Mouse (Mus musculus) effector memory CD4-positive, alpha-beta T cell, adult 5 months (primary cell): ENCODE data around the gene Sbk3. TPM values are rescaled to one million over a fixed set of nuclear protein-coding genes. Genes with fewer than 3 reads are reported as not detected.

Experiments
- polyA plus RNA-seq: library from polyadenylated mRNA; unstranded; fragments of 100-300 nt; shearing (Covaris generic); gene quantifications from one replicate; pipeline ENCODE4 v1.2.1, GENCODE M21; 2017

The Sbk3 gene
- not detected for polyA plus RNA-seq

DNA sequence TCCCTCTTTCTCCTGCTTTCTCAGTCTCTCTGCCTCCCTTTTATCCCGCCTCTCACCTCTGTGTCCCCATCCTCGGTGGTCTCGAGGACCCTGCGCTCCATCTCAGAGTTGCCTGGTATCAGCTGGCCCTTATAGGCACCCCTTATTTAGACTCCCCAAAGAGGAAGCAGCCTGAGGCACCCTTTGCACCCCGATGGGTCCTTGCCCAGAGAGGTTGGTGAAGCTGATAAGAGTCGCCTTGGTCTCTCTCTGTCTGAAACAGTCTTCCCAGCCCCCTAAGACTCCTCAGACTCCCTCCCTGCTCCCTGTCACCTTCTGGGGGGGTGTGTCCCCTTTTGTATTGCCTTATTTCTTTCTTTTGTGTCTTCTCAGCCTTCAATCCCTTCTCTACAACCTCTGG, at the start of gene Sbk3:
TSS of gene Sbk3 (minus strand) at position 101 of the 400 bp plus-strand sequence.

DNA sequence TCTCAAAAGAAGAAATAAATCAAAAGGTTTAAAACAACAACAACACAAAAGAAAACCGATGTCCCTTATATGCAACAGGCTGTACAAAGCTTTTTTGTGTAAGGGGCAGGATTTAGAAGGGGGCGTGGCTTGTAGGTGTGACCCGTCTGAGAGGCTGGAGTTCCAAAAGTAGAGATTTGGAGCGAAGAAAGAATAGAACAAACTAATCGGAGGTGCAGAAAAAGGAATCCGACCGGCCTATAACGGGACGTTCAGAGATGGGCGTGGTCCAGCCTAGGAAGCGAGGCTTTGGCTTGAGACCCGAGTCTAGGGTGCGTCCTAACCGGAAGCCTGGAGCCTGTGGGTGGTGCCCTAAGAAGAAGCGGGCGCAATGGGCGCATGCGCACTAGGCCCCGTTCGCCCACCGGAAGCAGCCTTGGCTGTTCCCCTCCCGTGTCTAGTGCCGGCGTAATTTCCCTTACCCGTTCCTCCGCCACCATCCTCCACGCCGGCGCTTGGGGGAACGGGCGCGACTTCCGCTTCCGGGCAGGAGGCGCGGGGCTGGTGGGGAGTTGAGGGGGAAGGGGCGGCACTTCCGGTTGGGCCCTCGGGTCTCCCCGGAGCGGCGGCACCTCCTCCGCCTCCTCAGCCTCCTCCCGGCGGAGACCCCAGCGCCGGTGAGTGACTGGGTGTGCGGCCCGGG, 49.2 kb upstream of the Sbk3 start, which contains the start of the genes Zfp865 and Ccdc106:
TSS of gene Zfp865 (plus strand) at position 377 of the 682 bp plus-strand sequence.
TSS of gene Ccdc106 (plus strand) at position 554 of the 682 bp plus-strand sequence.

DNA sequence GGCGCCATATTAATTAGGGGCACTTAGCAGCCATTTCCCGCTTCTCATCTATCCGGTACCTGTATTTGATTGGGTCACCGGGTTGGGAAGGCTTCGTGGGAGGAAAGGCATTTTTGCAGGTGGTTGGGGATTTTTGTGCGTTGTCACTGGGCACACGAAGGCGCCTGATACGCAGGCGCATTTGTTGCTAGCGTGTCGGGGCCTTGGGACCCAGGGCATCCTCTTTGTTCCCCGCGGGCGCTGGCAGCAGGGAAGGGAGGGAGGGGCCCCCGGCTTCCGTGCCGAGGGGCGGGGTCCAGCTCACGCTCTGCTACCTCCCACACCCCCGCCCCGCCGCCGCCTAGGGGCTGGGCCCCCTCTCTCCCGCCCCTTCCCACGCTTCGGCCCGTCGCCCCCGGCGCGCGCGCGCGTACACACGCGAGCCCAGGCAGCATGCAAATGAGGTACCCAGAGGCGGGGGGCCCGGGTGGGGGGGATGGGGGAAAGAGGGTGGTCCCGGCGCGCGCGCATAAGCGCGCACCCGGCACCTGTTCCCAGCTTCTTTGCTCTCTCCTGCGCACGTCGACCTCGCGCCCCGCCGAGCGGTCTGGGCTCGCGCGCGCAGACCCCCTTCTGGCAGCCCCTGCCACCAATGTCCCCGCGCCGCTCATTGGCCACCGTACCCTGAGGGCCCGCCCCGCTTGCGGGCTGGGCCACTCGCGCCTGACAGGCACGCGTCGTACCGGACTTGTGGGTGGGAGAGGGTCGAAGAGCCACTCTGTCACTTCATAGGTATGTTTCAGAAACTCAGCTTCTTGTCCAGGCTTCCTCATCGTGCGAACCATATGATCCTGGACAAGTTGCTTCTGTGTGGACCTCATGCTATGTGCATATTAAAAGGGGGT, 44.4 kb upstream of the Sbk3 start, which contains the start of gene Gm44973:
TSS of gene Gm44973 (plus strand) at position 379 of the 884 bp plus-strand sequence.

DNA sequence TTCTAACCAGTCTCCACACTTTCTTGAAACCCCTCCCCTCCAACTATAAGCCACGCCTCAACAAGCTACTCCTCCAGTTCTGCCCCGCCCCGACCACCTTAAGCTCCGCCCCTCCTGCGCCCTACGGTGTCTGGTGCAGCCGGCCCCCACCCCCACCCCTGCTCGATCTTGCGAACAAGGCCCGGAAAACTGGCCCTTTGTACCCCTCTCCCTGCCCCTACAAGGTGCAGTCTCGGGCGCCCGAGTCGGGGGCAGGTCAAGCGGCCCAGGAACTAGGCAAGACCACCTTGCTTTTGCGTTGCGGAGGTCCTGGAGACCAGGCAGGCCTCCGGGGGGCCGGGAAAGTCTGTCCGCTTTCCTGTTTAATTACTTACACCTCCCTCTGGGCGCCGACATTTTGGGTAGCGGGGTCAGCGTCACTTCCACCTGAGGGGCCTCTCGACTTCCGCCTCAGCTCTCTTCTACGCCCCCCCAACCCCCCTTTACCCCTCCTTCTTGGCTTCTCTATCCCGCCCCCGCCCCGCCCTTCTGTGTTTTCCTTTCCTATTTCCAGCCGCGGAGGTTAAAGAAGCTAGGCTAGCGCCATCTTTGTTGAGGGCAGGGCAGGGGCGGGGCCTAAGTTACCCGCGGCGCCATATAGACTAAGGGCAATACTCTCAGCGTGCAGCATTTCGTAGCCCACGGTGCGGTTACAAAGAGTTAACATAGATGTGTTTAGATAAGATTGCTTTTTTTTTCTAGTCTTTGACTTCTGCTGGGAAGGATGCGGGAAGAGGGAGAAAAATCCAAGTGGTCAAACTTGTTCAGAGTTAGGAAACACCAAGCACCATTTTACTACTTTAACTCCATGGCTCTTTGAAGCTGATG, 43.5 kb upstream of the Sbk3 start, which contains the start of the genes Zfp524 and Fiz1:
TSS of gene Zfp524 (plus strand) at position 165 of the 867 bp plus-strand sequence.
TSS of gene Fiz1 (minus strand) at position 447 of the 867 bp plus-strand sequence.

DNA sequence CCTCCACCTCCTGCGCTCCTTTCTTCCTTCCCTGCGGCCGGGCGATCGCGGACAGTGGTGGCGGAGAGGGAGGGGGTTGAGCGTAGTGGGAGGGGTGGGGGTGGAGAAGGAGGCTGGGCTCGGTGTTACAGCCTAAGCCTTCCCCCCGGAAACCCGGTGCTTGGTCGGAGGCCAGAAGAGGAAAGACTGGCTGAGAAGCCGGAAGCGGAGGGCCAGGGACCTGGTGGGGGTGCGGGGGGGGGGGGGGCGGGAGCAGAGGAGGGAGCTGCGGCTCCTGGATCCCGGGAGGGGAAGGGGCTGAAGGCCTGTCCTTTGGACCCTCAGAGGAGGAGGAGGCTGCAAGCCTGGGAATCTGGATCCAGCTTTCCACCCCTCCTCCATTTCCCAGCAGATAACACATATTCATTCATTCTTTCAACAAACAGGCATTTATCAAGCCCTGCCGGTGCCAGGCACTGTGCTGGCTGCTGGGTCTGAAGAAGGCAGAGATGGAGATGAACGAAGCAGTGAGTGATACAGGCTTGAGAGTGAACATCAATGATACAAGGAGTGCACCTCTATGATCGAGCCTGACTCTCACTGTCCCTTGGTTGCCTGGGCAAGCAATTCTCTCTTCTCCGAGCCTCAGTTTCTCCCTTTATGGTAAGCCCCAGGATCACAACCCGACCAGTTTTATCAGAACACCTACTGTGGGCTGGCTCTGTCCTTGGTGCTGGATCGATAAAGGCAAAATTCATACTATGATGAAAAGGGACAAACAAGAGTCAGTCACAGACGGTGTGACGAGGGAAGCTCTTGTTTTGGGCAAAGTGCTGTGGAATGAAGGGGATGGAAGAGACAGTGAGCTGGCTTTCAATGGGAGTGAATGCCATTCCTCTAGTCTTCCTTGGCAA, 25.3 kb upstream of the Sbk3 start, which contains the start of gene Zfp579:
TSS of gene Zfp579 (minus strand) at position 156 of the 893 bp plus-strand sequence.

DNA sequence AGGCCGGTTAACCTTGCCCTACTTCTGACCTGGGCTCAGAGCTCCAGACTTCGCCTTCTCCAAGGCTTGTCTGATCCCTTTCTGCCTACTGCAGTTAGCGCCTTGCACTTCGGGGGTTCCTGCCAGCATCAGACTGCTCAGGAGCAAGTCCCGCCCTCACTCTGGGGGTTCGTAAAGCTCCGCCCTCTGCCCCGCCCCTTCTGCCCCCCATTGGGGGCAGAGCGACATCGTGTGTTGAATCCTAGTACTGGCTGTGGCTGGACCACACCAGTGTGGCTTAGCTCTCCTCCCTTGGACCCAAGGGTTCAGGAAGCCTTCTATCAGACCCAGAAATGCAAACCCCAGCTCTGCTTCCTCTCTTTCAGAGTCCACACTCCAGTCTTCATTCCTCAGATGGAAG, 6.7 kb downstream of the Sbk3 start, which contains the start of gene Sbk2:
TSS of gene Sbk2 (minus strand) at position 135 of the 400 bp plus-strand sequence.

DNA sequence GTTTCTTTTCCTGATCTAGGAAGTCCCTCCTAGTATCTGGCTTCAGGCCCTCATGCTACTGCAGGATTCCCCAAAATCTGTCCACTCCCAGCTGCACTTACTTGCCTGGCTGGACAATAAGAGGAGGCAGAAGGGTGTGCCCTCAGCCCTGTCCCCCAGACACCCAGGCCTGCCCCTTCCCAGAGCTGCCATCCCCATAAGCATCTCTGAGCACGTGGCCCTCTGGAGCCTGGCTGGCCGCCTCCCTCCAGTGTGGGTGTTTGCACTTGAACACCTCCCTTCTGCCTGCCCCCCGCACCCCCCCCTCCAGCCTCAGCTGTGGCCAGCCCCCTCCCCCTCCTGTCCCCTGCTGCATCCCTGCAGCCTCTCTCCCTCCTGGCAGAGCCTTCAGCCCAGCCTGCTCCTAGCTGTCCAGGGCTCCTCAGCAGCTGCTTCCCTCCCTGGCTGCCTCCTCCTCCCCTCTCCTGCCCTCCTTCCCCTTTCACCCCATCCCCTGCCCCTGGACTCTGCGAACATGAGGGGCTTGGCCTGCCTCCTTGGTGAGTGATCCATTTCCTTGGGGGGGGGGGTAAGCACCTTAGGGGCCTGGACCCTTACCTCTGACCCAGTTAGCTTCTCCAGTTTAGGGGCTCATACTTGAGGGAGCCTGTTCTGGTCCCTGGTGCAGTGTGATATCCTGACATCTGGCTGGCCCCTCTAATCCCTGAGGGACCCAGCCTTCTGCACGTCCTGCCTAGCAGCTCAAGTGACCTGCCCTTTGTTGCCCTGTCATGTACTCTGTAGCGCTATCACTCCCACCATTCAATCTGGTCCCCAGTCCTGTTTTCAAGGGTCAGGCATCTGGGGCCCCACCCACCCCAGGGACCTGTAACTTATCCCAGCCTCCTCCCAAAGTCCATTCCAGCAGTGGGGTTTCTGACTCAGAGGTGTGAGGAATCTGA, 45.3 kb downstream of the Sbk3 start, which contains the start of gene Ssc5d:
TSS of gene Ssc5d (plus strand) at position 345 of the 941 bp plus-strand sequence.

DNA sequence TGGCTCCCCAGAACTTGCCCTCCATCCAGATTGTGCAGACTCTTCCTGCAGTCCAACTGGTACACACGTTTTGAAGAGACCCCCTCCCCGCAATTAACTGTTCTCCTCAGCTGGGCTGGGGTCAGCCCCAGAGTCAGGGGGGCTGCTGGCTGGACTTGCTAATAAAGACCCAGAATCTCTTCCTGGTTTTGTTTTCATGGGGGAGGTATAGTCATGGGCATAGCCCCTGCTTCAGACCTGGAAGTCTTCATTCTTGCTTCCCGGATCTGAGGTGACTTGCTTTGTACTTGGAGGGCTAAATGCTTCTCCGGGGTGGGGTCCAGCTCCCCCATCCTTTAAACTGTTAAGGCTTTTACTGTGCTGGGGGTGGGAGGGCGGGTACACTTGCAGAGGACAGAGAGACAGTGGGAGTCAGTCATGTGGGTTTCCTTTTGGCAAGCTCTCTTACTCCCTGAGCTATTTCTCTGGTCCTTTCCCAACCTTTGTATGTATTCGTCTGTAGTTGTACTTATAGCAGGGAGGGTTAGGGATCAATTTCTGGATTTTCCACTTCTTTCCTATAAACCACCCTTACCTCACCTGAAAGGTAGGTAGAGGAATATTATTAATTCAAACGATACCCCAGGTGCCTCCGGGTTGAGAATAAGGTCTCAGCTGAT, 49.0 kb downstream of the Sbk3 start, which contains the start of gene Nat14:
TSS of gene Nat14 (plus strand) at position 205 of the 659 bp plus-strand sequence.

Other genes with a start within 250 kb of the Sbk3 start
- not detected for gene Tmem150b, start 245.9 kb downstream of the Sbk3 start, polyA plus RNA-seq
- gene Kmt5c, start 231.1 kb downstream of the Sbk3 start, polyA plus RNA-seq = 33.0 TPM
- 1.7 TPM for gene Cox6b2, start 218.1 kb downstream of the Sbk3 start, polyA plus RNA-seq
- gene Fam71e2, start 199.9 kb downstream of the Sbk3 start, polyA plus RNA-seq = not detected
- gene Il11, start 188.3 kb downstream of the Sbk3 start, polyA plus RNA-seq = not detected
- not detected for gene Tmem190, start 188.2 kb downstream of the Sbk3 start, polyA plus RNA-seq
- 7.3 TPM for gene Tmem238, start 181.5 kb downstream of the Sbk3 start, polyA plus RNA-seq
- 251 TPM for gene Rpl28, start 178.3 kb downstream of the Sbk3 start, polyA plus RNA-seq
- gene Ube2s, start 158.6 kb downstream of the Sbk3 start, polyA plus RNA-seq = 295 TPM
- 0.91 TPM for gene Shisa7, start 126.5 kb downstream of the Sbk3 start, polyA plus RNA-seq
- 8.8 TPM for gene Isoc2b, start 100.9 kb downstream of the Sbk3 start, polyA plus RNA-seq
- 0.60 TPM for gene Isoc2a, start 94.0 kb downstream of the Sbk3 start, polyA plus RNA-seq
- gene Gm36210, start 64.7 kb downstream of the Sbk3 start, polyA plus RNA-seq = not detected
- gene Zfp628, start 56.0 kb downstream of the Sbk3 start, polyA plus RNA-seq = 3.0 TPM
- gene Nat14, start 49.1 kb downstream of the Sbk3 start, polyA plus RNA-seq = not detected
- not detected for gene Ssc5d, start 45.4 kb downstream of the Sbk3 start, polyA plus RNA-seq
- 1.0 TPM for gene Sbk2, start 6.8 kb downstream of the Sbk3 start, polyA plus RNA-seq
- gene Zfp579, start 25.0 kb upstream of the Sbk3 start, polyA plus RNA-seq = 13.8 TPM
- 15.8 TPM for gene Zfp524, start 43.2 kb upstream of the Sbk3 start, polyA plus RNA-seq
- 47.5 TPM for gene Fiz1, start 43.5 kb upstream of the Sbk3 start, polyA plus RNA-seq
- 7.6 TPM for gene Gm44973, start 44.3 kb upstream of the Sbk3 start, polyA plus RNA-seq
- 6.1 TPM for gene Zfp865, start 49.2 kb upstream of the Sbk3 start, polyA plus RNA-seq
- not detected for gene Ccdc106, start 49.4 kb upstream of the Sbk3 start, polyA plus RNA-seq
- not detected for gene 4632433K11Rik, start 63.0 kb upstream of the Sbk3 start, polyA plus RNA-seq
- 2.4 TPM for gene Zfp784, start 67.3 kb upstream of the Sbk3 start, polyA plus RNA-seq
- 2.9 TPM for gene Zfp580, start 80.4 kb upstream of the Sbk3 start, polyA plus RNA-seq
- gene U2af2, start 91.0 kb upstream of the Sbk3 start, polyA plus RNA-seq = 108 TPM
- 30.9 TPM for gene Epn1, start 109.1 kb upstream of the Sbk3 start, polyA plus RNA-seq
- gene Rfpl4, start 145.8 kb upstream of the Sbk3 start, polyA plus RNA-seq = not detected
- gene Rasl2-9, start 154.8 kb upstream of the Sbk3 start, polyA plus RNA-seq = not detected
- gene Vmn1r55, start 178.5 kb upstream of the Sbk3 start, polyA plus RNA-seq = 0.12 TPM
- not detected for gene Vmn1r56, start 225.6 kb upstream of the Sbk3 start, polyA plus RNA-seq
- not detected for gene Vmn1r57, start 247.3 kb upstream of the Sbk3 start, polyA plus RNA-seq